12 mouse cellular contexts compared by ENCODE assay signal in the genomic region with DNA sequence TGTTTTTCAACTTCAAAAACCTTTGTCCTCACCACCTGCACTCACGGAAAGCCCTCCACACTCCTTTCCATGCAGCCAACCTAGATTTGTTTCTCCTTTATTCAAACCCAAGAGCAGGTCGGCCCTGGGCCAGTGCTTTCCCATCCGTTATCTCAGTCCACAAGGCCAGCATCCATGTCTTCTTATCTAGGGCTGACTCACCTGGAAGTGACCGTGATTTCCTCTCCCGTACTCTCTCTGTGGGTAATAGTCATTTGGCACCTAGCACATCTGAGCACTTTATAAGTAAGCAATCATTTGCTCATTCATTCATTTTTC.
DNase-seq lines count a peak whose midpoint lies in the region; ATAC-seq lines count a peak whose summit lies in the region.
"Had no signal": no experiment of that assay in that cellular context is flagged by ENCODE, and none has a peak within 500 bp of the region (broad histone marks: within the 10 kb centered on the region; RNA-seq: fewer than 3 reads in every experiment).

No protein-coding gene starts in this region.

- no peaks in the 10 kb centered on the region for H3K27me3 ChIP-seq in kidney, embryonic 14.5 days (ENCODE audit: control insufficient read depth, insufficient read depth, low read length)
- H3K27me3 ChIP-seq in heart, embryonic 12.5 days (replicated peaks): no peaks in the 10 kb centered on the region
- no peaks in the 10 kb centered on the region for H3K27me3 ChIP-seq in limb, embryonic 15.5 days

- 43% methylated on average over 5 of the region's 5 CpGs for WGBS in kidney, embryonic 14.5 days
- 43% methylated on average over 5 of the region's 5 CpGs for WGBS in heart, embryonic 12.5 days
- 49% methylated on average over 5 of the region's 5 CpGs for WGBS in limb, embryonic 15.5 days

- no peak overlapping the region for H3K4me3 ChIP-seq in kidney, embryonic 14.5 days (ENCODE audit: low read length)
- no peak overlapping the region for H3K4me3 ChIP-seq in heart, embryonic 12.5 days
- H3K4me3 ChIP-seq in limb, embryonic 15.5 days: no peak overlapping the region
- H3K4me3 ChIP-seq: erythroblast, embryonic 14.5 days; liver, embryonic 12.5 days had no signal

- H3K27ac ChIP-seq in kidney, embryonic 14.5 days (ENCODE audit: low read depth, low read length): peak overlapping the region; percentile 69; the same call in 1 of the 2 replicates
- H3K27ac ChIP-seq in heart, embryonic 12.5 days (ENCODE audit: poor library complexity, severe bottlenecking): peak overlapping the region; percentile 63
- peak overlapping the region; percentile 82 for H3K27ac ChIP-seq in limb, embryonic 15.5 days
- H3K27ac ChIP-seq: liver, embryonic 12.5 days had no signal

- peaks cover 8% of the 10 kb centered on the region for H3K4me1 ChIP-seq in kidney, embryonic 14.5 days (ENCODE audit: control insufficient read depth, insufficient read depth, low read length)
- peaks cover 24% of the 10 kb centered on the region for H3K4me1 ChIP-seq in heart, embryonic 12.5 days (replicated peaks)
- H3K4me1 ChIP-seq in limb, embryonic 15.5 days: peaks cover 20% of the 10 kb centered on the region

- no peaks in the 10 kb centered on the region for H3K36me3 ChIP-seq in kidney, embryonic 14.5 days (ENCODE audit: control insufficient read depth, insufficient read depth, low read length)
- no peaks in the 10 kb centered on the region for H3K36me3 ChIP-seq in heart, embryonic 12.5 days
- no peaks in the 10 kb centered on the region for H3K36me3 ChIP-seq in limb, embryonic 15.5 days
- H3K36me3 ChIP-seq: liver, embryonic 12.5 days had no signal

- no peaks in the 10 kb centered on the region for H3K9me3 ChIP-seq in kidney, embryonic 14.5 days (ENCODE audit: control insufficient read depth, low read length)
- H3K9me3 ChIP-seq in heart, embryonic 12.5 days (replicated peaks): no peaks in the 10 kb centered on the region
- H3K9me3 ChIP-seq in limb, embryonic 15.5 days: no peaks in the 10 kb centered on the region
- H3K9me3 ChIP-seq: liver, embryonic 12.5 days had no signal

- no peak for ATAC-seq in kidney, embryonic 14.5 days (ENCODE audit: low FRiP score, low TSS enrichment)
- ATAC-seq in heart, embryonic 12.5 days (ENCODE audit: insufficient number of reproducible peaks, low FRiP score): 0 out of 2 replicates have a peak, but pooled peaks have one; percentile 26
- ATAC-seq in limb, embryonic 15.5 days (ENCODE audit: insufficient number of reproducible peaks, low FRiP score, low TSS enrichment, low read depth): no peak
- no peak for ATAC-seq in erythroblast, adult 5-6 weeks (replicated peaks; ENCODE audit: low FRiP score, poor library complexity, severe bottlenecking)
- ATAC-seq: liver, embryonic 12.5 days had no signal

- DNase-seq in kidney, postnatal 36 days: no peak
- peak; percentile 25 to 35 for DNase-seq in adrenal gland, postnatal 36 days
- DNase-seq in retina, embryonic 14.5 days (ENCODE audit: low spot score): no peak
- DNase-seq: cerebellum, postnatal 36 days; right cerebral cortex, postnatal 14 days; thymus, adult 18-20 months had no signal

- no peak overlapping the region for H3K4me2 ChIP-seq in kidney, embryonic 14.5 days (replicated peaks; ENCODE audit: low read depth, low read length)
- no peak overlapping the region for H3K4me2 ChIP-seq in heart, embryonic 12.5 days
- no peak overlapping the region for H3K4me2 ChIP-seq in limb, embryonic 15.5 days
- H3K4me2 ChIP-seq: liver, embryonic 12.5 days had no signal

- H3K9ac ChIP-seq in kidney, embryonic 14.5 days (ENCODE audit: low read depth, low read length): no peak overlapping the region
- no peak overlapping the region for H3K9ac ChIP-seq in heart, embryonic 12.5 days
- no peak overlapping the region for H3K9ac ChIP-seq in limb, embryonic 15.5 days
- H3K9ac ChIP-seq: liver, embryonic 12.5 days had no signal

Comparison
In these comparisons a context has a peak if more than half of its experiments do, and no peak if none do; other contexts are left out.
1. DNase-seq: peak in adrenal gland, postnatal 36 days (2 of 2); none in kidney, postnatal 36 days (0 of 2) and retina, embryonic 14.5 days (single experiment).
2. Peak in every context shown above with its lines, with median percentiles within 50 percentile points of each other: H3K27ac ChIP-seq.